Mouse (Mus musculus) activated CD4-positive, CD25-positive, alpha-beta regulatory T cell, adult 4 months (primary cell): ENCODE measurements around the gene Mipep. TPM values are rescaled to one million over a fixed set of nuclear protein-coding genes. Genes with fewer than 3 reads are reported as not detected.
A peak's percentile ranks its signal among the peaks of the same experiment; 100 is the strongest.

Source experiments
- ATAC-seq: one replicate; pipeline ENCODE4 v1.8.0; 2017
- polyA plus RNA-seq, 2 experiments: library from polyadenylated mRNA; unstranded; fragments of 100-300 nt; shearing (Covaris generic); gene quantifications; one replicate each; pipeline ENCODE4 v1.2.1; 2017

Gene Mipep
- polyA plus RNA-seq, 2 experiments from 2014 or later, result 1.2 to 1.5 TPM

- no peak for ATAC-seq
These were observed 26.7 kb upstream of the Mipep start for GRCm38 (mm10) chr14:60757722-60758121.

DNA sequence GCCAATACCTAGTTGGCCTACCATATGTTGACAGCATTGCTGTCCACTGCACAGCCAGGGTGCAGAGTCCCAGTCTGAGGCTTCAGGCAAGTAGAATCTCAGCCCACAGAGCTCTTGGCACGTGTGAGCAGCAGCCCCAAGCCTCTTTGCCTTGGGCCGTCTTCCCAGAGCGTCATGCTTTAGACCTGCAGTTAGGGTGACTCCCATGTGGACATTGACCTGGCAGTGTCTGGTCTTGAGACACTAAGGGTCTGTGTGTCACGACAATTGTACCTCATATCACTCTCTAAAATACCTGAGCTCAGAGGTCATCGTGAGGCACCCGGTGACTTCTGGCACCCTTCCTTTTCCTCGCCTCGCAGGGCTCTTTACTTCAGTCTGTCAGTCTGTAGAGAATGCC, 25.3 kb upstream of the Mipep start:
- no peak for ATAC-seq

GRCm38 (mm10) chr14:60761801-60762200, 22.6 kb upstream of the Mipep start:
- ATAC-seq, result no peak

DNA sequence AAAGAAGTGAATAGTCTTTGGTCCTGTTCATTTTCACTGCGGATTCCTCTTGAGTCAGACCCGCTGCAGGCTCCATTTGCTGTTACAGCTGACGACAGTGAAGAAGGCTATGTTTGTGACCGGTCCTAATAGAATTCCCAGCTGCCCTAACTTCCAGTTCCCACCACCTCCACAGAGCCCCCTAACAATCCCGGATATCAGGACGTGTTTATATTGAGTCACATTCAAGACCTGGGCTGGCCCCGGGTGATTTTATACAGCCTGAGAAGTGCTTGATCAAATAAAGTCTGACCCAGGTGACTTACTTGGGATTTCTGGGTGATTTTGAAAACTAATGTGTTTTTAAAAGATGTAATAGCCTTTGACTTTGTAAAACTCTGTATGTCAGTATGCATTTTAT, 21.6 kb upstream of the Mipep start:
- no peak for ATAC-seq

GRCm38 (mm10) chr14:60763746-60764145, 20.6 kb upstream of the Mipep start:
- ATAC-seq, result no peak

GRCm38 (mm10) chr14:60764526-60764925, 19.8 kb upstream of the Mipep start:
- no peak for ATAC-seq

DNA sequence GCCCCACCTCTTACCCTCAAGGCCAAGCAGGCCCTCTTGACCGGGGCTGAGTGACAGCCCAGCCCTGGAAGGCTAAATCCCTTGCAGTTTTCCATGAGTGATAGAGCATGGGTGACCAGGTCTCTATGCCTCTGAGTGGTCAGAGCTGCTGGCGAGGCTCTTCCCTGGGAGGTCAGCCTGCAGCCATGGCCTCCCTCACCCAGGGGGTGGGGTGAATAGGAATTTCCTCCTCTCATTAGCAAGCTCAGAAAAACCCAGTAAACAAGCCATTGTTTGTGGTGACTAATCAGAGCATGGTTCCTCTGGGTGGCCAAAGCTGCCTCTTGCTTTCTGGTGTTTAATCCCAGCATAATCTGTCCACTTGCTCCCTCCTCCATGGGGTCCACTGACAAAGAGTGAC, 19.3 kb upstream of the Mipep start:
- no peak for ATAC-seq

GRCm38 (mm10) chr14:60767884-60768283, 16.5 kb upstream of the Mipep start, which contains the start of gene C1qtnf9:
C1qtnf9 (plus strand) TSS chr14:60768134.
- ATAC-seq, result no peak

DNA sequence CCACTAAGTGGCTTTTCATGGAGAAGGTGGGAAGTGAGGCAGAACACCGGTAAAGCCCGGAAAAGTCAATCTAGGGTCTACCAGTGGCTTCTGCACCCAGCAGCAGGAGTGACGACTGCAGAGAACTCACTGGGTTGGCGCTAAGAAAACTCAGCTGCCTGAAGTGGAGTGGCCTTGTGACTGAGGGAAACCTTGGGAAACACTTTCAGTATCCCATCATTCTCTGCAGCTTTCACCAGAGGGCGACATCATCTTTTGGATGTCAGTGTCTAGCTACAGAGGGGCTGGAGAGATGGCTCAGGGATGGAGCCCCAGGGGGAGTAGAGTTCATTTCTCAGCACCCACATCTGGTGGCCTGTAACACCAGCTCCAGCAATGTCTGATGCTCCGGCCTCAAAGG, 15.0 kb upstream of the Mipep start:
- no peak for ATAC-seq

GRCm38 (mm10) chr14:60770594-60770993, 13.8 kb upstream of the Mipep start:
- ATAC-seq, result no peak

DNA sequence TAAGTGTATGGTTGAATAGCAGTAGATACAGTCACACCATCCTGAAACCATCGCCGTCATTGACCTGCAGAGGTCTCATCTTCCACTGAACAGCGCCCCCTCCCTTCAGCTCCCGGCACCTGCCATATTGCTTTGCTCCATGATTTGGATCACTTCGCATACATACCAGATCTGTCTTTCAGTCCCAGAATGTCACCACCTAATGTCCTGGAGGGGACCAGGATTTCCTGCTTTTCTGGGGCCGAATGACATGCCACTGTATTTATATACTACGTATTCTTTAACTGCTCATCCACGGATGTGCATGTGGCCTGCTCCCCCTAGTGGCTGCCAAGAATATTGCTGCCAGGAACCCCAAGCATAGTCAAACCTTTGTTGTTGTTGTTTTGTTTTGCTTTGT, 13.3 kb upstream of the Mipep start:
- peak; percentile 82 for ATAC-seq

DNA sequence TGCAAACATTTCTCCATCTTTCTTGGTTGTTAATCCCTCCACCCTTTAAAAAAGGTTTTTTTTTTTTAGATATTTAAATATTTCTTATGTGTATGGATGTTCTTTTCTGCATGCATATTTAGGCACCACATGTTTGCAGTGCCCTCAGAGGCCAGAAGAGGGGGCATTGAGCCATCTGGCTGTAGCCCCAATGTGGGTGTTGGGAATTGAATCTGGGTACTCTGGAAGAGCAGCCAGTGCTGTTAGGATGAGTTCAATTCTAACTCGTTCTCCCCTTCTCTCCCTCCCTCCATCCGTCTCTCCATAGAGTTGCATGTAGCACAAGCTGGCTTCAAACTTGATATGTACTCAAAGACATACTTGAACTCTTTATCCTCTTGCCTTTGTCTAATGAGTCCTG, 10.9 kb upstream of the Mipep start:
- no peak for ATAC-seq

GRCm38 (mm10) chr14:60776521-60776920, 7.9 kb upstream of the Mipep start:
- no peak for ATAC-seq

GRCm38 (mm10) chr14:60777485-60777919, 6.9 kb upstream of the Mipep start:
- no peak for ATAC-seq

GRCm38 (mm10) chr14:60779198-60779597, 5.2 kb upstream of the Mipep start:
- no peak for ATAC-seq

DNA sequence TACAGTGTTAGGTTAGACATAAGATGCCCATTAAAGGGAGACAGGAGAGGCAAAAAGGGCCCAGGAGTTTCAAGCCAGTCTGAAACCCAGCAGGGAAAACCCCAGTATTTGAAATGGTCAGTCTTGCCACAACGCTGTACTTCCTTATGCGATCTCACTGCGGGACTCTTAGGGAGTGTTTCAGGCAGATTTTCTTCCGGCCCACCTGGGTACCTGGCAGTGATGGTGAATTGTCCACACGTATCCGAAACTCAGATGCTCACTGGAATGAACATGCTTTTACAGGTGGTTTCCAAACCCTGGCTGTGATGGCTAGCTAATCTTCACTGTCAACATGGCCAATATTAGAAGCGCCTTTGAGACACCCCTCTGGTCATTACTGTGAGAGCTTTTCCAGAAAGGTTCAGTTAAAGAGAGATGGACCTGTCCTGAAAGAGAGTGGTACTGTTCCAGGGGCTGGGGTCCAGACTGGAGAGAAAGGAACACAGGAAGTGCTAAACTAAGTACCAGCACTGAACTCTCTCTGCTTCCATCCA, 2.2 kb upstream of the Mipep start:
- no peak for ATAC-seq

GRCm38 (mm10) chr14:60783196-60783595, 1.2 kb upstream of the Mipep start:
- ATAC-seq, result no peak

DNA sequence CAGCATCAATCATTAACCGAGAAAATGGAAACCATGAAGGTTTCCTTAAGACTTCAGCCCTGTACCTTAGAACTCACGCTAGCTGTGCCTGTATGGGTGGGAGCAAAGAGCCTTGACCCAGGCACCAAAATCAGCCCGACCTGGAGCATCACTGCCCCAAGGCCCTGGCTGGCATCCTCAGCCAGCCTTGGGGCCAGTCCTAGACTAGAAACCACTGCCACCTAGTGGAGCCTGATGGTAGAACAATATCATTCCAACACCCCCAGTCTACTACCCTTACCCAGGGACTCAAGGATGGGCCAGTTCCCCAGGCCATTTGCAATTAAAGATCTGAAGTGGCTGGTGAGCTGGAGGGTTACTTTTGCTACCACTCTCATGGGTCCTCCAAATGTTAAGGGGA, 5.7 kb downstream of the Mipep start:
- ATAC-seq, result peak; percentile 71

GRCm38 (mm10) chr14:60796600-60797322, 12.4 kb downstream of the Mipep start:
- ATAC-seq, result no peak

- ATAC-seq, result no peak
These were observed 13.2 kb downstream of the Mipep start for GRCm38 (mm10) chr14:60797596-60797995.

DNA sequence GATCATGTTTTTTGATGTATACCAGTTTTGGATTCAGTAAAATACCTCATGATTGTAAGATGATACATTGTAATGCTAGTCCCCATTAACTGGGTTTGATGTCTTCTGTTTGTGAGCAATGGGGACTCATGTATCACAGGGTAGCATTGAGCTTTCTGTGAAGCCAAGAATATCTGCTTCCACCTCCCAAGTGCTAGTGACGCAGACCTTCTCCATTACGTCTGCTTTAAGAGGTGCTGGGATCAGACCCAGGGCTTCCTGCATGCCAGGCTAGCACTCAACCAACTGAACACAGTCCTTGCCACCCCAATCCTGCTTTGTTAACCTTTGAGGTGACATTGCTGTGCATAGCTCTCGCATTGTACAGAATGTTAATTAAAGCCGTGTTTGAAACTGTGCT, 14.3 kb downstream of the Mipep start:
- ATAC-seq, result no peak

GRCm38 (mm10) chr14:60799762-60800728, 15.7 kb downstream of the Mipep start:
- ATAC-seq, result peak; percentile 54

DNA sequence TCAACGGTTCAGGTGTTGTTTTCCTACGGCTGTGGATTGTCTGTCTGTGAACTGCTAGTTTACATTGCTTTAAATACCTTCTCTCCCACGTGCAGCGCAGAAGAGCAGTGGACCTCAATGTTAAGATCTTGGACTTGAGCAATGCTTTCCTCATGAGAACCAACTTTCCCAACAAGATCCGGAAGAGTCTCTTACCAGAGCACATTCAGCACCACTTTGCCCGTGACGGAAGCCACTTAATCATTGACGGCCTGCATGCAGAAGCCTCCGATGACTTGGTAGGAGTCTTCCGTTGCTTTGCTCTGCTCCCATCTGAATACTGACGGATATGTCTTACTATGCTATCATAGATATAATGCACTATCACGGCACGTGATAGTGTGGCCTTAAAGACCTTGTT, 17.7 kb downstream of the Mipep start:
- no peak for ATAC-seq
